In the genomic region with DNA sequence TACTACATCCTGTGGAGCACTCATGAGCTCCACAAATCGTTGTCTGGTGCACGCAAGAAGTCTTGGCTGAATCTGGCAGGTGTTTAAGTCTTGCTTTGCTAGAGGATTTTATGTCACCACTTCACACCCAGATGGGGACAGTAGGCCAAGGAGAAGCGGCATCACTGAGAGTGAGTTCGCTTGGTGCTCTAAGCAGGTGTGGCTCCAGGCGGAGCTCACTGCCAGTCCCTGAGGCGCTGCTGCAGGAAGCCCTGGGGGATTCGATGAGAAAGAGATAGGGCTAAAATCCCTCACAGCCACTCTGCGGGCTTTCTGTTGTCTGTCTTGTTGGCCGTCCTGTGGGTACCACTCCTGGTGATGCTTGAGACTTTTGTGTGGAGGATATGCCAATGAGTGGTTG, we compare ENCODE assay signal across 44 mouse cellular contexts. TPM values are rescaled to one million over a fixed set of nuclear protein-coding genes. Genes with fewer than 3 reads are reported as not detected.
"Had no signal": no experiment of that assay in that cellular context is flagged by ENCODE, and none has a peak within 500 bp of the region (broad histone marks: within the 10 kb centered on the region; RNA-seq: fewer than 3 reads in every experiment).

No protein-coding gene starts in this region.

- H3K27me3 ChIP-seq: heart, embryonic 12.5 days; heart, embryonic 13.5 days; heart, embryonic 15.5 days; hindbrain, embryonic 12.5 days; hindbrain, embryonic 13.5 days; hindbrain, embryonic 15.5 days; intestine, embryonic 15.5 days; kidney, embryonic 15.5 days had no signal

- H3K4me3 ChIP-seq: heart, embryonic 12.5 days; heart, embryonic 13.5 days; heart, embryonic 15.5 days; hindbrain, embryonic 10.5 days; hindbrain, embryonic 12.5 days; hindbrain, embryonic 13.5 days; hindbrain, embryonic 15.5 days; intestine, embryonic 15.5 days; kidney, embryonic 15.5 days; layer of hippocampus, adult 2 months; left cerebral cortex, adult 2 months had no signal

- H3K9me3 ChIP-seq: heart, embryonic 12.5 days; heart, embryonic 13.5 days; heart, embryonic 15.5 days; hindbrain, embryonic 10.5 days; hindbrain, embryonic 12.5 days; hindbrain, embryonic 13.5 days; hindbrain, embryonic 15.5 days; intestine, embryonic 15.5 days; kidney, embryonic 15.5 days had no signal

- DNase-seq: heart, postnatal 10 days; heart, postnatal 14 days; heart, postnatal 4 days; kidney, adult 11 months; kidney, adult 18-20 months; kidney, adult 2 months; kidney, adult 8-10 months; kidney, adult 9 months; kidney, postnatal 10 days; kidney, postnatal 14 days; kidney, postnatal 25 days; kidney, postnatal 36 days; kidney, postnatal 4 days; layer of hippocampus, adult 9-11 months; layer of hippocampus, postnatal 36 days had no signal

- ATAC-seq: hindbrain, embryonic 16.5 days; hindbrain, postnatal 0 days; inflammation-experienced regulatory T-cells, adult 6 months; intestine, embryonic 15.5 days; intestine, embryonic 16.5 days; intestine, postnatal 0 days had no signal

- H3K4me2 ChIP-seq: heart, embryonic 12.5 days; heart, embryonic 13.5 days; heart, embryonic 15.5 days; hindbrain, embryonic 12.5 days; hindbrain, embryonic 13.5 days; hindbrain, embryonic 14.5 days; hindbrain, embryonic 15.5 days; intestine, embryonic 15.5 days; kidney, embryonic 15.5 days had no signal

- H3K4me1 ChIP-seq: heart, embryonic 12.5 days; heart, embryonic 13.5 days; heart, embryonic 15.5 days; hindbrain, embryonic 12.5 days; hindbrain, embryonic 13.5 days; hindbrain, embryonic 15.5 days had no signal

- H3K27ac ChIP-seq: heart, embryonic 13.5 days; heart, embryonic 15.5 days; hindbrain, embryonic 10.5 days; hindbrain, embryonic 12.5 days; hindbrain, embryonic 13.5 days; hindbrain, embryonic 14.5 days; hindbrain, embryonic 15.5 days; hindbrain, postnatal 0 days; intestine, embryonic 15.5 days; kidney, embryonic 15.5 days; kidney, postnatal 0 days; layer of hippocampus, adult 2 months; left cerebral cortex, adult 2 months had no signal

- H3K36me3 ChIP-seq: heart, embryonic 12.5 days; heart, embryonic 15.5 days; hindbrain, embryonic 10.5 days; hindbrain, embryonic 12.5 days; hindbrain, embryonic 15.5 days; intestine, embryonic 15.5 days; kidney, embryonic 15.5 days had no signal

- H3K9ac ChIP-seq: heart, embryonic 12.5 days; heart, embryonic 13.5 days; heart, embryonic 15.5 days; hindbrain, embryonic 12.5 days; hindbrain, embryonic 13.5 days; hindbrain, embryonic 14.5 days; hindbrain, embryonic 15.5 days; intestine, embryonic 15.5 days; kidney, embryonic 15.5 days had no signal

RNA-seq across cellular contexts. Expression of a gene that starts 34.3 kb away (rescaled TPM):
- total RNA-seq: hematopoietic stem cell, adult 5-6 weeks; hindbrain, postnatal 0 days; layer of hippocampus, adult 18-20 months; layer of hippocampus, adult 2 months; layer of hippocampus, adult 8-10 months; layer of hippocampus, postnatal 10 days; layer of hippocampus, postnatal 14 days; layer of hippocampus, postnatal 25 days; layer of hippocampus, postnatal 36 days; left cerebral cortex, adult 18-20 months; left cerebral cortex, adult 2 months; left cerebral cortex, adult 8-10 months had no signal
- polyA plus RNA-seq: heart, embryonic 12.5 days; heart, embryonic 13.5 days; heart, embryonic 14.5 days; heart, embryonic 15.5 days; heart, postnatal 0 days; hindbrain, embryonic 10.5 days; hindbrain, embryonic 11.5 days; hindbrain, embryonic 15.5 days had no signal
